Mouse (Mus musculus) intestine, embryonic 16.5 days (tissue): ENCODE data around the gene Gpalpp1. TPM values are rescaled to one million over a fixed set of nuclear protein-coding genes. Genes with fewer than 3 reads are reported as not detected.

Experiments used
- ATAC-seq: fragments of 200-750 bp; cut with Nextera tagmentation; 2 replicates; pipeline ENCODE4 v1.8.0; 2017; ENCODE audit warnings: moderate TSS enrichment, moderate library complexity
- H3K27ac ChIP-seq: fragments of 300-500 bp; sonication (generic); 2 replicates; pipeline ENCODE4 v1.5.1; 2014; ENCODE audit warnings: mild to moderate bottlenecking, low read length
- H3K27me3 ChIP-seq: fragments of 300-500 bp; sonication (generic); replicated peaks from 2 replicates; pipeline ENCODE4 v1.6.1; 2014; ENCODE audit warnings: low read length, control low read depth, mixed read lengths; ENCODE audit not compliant: control insufficient read depth, insufficient read depth
- H3K36me3 ChIP-seq: fragments of 300-500 bp; sonication (generic); 2 replicates; pipeline ENCODE4 v1.6.1; 2014; ENCODE audit warnings: low read length, control low read depth; ENCODE audit not compliant: control insufficient read depth, insufficient read depth
- H3K4me1 ChIP-seq: fragments of 300-500 bp; sonication (generic); 2 replicates; pipeline ENCODE4 v1.6.1; 2014; ENCODE audit warnings: low read length, control low read depth, mixed read lengths; ENCODE audit not compliant: control insufficient read depth, insufficient read depth
- H3K4me2 ChIP-seq: fragments of 300-500 bp; sonication (generic); 2 replicates; pipeline ENCODE4 v1.6.1; 2014; ENCODE audit warnings: low read depth, low read length, control low read depth
- H3K4me3 ChIP-seq: fragments of 300-500 bp; sonication (generic); 2 replicates; pipeline ENCODE4 v1.5.1; 2014; ENCODE audit warnings: mild to moderate bottlenecking, low read length
- H3K9ac ChIP-seq: fragments of 300-500 bp; sonication (generic); 2 replicates; pipeline ENCODE4 v1.6.1; 2014; ENCODE audit warnings: low read depth, low read length
- H3K9me3 ChIP-seq: fragments of 300-500 bp; sonication (generic); 2 replicates; pipeline ENCODE4 v1.6.1; 2016; ENCODE audit warnings: low read length, control low read depth; ENCODE audit not compliant: control insufficient read depth
- WGBS: fragments of 180-500 bp; shearing (Covaris S2); extraction: QIAGEN DNeasy Blood & Tissue Kit; methylation state at CpG from one replicate; pipeline ENCODE4 v1.1.7; 2014; 5-methylcytosine and 5-hydroxymethylcytosine counted together
- polyA plus RNA-seq: library from polyadenylated mRNA; unstranded; fragments of >200 nt; fragmentation: Nextera tagmentation; extraction: Ambion mirVana; gene quantifications from 2 replicates; pipeline ENCODE4 v1.2.1, GENCODE M21; 2015

The Gpalpp1 gene
- polyA plus RNA-seq, 1 experiment from 2014 or later, result 9.0 TPM

DNA sequence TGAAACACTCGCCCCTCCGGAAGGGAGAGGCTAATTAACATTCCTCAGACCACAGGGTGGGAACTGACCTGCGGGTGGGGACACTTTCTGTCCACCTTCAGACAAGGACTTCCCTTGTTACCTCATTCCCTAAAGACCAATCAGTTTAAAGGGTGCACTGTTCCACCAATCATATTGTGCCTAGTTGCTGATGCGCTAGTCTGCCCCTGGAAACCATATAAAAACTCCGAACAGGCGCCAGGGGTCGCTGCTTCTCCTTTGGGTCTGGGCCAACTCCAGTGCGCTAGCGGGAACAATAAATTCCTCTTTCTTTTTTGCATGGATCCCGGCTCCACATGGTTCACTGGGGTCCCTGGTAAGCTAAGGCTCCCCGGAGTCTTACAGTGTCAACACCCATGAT lies 29.1 kb downstream of the Gpalpp1 start:
- Histone ChIP-seq H3K9ac (no peak overlapping the region), H3K27me3 (no peaks in the 10 kb centered on the region), H3K4me1 (no peaks in the 10 kb centered on the region), H3K36me3 (no peaks in the 10 kb centered on the region), H3K4me2 (no peak overlapping the region), H3K27ac (no peak overlapping the region), H3K4me3 (no peak overlapping the region), H3K9me3 (no peaks in the 10 kb centered on the region)
- WGBS, result 58% methylated on average over 11 of the region's 11 CpGs
- no peak for ATAC-seq

DNA sequence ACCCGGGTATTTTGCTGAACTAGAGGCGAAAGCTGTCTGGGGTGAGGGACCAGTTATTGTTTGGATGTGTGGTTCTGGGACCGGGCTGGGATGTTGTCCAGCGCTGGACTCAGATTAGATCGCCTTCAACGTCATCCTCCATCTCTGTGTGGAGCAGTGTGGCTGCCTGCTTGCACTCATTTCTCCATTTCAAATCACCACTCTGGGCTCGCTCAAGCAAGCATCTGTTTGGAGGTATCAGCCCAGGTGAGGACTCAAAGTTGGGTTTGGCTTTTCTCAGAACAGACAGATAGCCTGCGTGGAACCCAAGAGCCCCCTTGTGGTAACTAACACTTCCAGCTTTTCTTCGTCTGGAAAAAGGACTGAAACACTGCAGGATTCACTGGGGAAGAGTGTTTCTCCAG lies 33.5 kb downstream of the Gpalpp1 start:
- no peak overlapping the region for H3K27ac ChIP-seq
- no peaks in the 10 kb centered on the region for H3K36me3 ChIP-seq
- ATAC-seq, result no peak
- H3K27me3 ChIP-seq, result no peaks in the 10 kb centered on the region
- H3K4me2 ChIP-seq, result no peak overlapping the region
- no peaks in the 10 kb centered on the region for H3K4me1 ChIP-seq
- WGBS, result 45% methylated on average over 9 of the region's 9 CpGs
- no peak overlapping the region for H3K4me3 ChIP-seq
- H3K9ac ChIP-seq, result no peak overlapping the region
- no peaks in the 10 kb centered on the region for H3K9me3 ChIP-seq

DNA sequence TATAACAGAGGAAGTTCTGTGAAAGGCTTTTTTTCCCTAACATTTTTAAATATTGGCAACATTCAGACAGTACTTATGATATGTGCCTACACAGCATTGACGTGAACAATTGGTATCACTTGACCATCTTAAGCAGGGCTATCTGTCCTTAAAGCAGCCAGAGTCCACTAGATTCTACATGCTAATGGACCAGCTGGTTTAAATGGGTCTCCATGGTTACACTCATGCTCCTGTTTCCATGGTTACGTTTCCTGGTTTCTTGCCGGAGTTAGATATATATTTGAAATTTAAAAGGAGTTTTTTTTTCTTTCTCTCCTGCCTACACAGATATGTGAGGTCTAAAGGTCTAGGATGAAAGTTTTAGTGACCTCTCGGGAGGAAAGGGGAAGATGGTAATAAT lies 34.0 kb downstream of the Gpalpp1 start:
- H3K27me3 ChIP-seq, result no peaks in the 10 kb centered on the region
- WGBS, result 59% methylated on average over 4 of the region's 4 CpGs
- H3K9me3 ChIP-seq, result no peaks in the 10 kb centered on the region
- no peak overlapping the region for H3K9ac ChIP-seq
- no peak overlapping the region for H3K4me2 ChIP-seq
- H3K4me3 ChIP-seq, result no peak overlapping the region
- no peak overlapping the region for H3K27ac ChIP-seq
- H3K4me1 ChIP-seq, result no peaks in the 10 kb centered on the region
- no peak for ATAC-seq
- no peaks in the 10 kb centered on the region for H3K36me3 ChIP-seq

DNA sequence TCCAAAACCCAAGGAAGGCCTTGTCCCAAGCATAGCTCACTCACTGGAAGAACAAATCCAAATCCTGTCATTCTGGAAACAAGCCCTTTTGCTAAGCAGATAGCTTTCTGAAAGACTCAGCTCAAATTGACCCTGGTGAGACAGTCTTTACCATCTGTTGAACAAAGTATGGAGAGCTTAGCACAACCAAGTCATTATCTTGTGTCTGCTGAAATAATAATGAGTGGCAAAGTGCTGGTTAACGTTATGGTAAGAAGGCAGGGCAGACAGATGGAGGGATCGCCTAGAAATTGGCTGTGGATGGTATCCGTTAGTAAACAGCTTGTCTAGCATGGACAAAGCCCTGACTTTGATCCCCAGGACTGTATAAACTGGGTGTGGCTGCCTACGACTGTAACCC lies 34.8 kb downstream of the Gpalpp1 start:
- no peak overlapping the region for H3K4me3 ChIP-seq
- H3K27me3 ChIP-seq, result no peaks in the 10 kb centered on the region
- no peaks in the 10 kb centered on the region for H3K4me1 ChIP-seq
- H3K9me3 ChIP-seq, result no peaks in the 10 kb centered on the region
- no peak overlapping the region for H3K9ac ChIP-seq
- 29% methylated on average over 4 of the region's 4 CpGs for WGBS
- no peak for ATAC-seq
- no peaks in the 10 kb centered on the region for H3K36me3 ChIP-seq
- H3K4me2 ChIP-seq, result no peak overlapping the region
- no peak overlapping the region for H3K27ac ChIP-seq

DNA sequence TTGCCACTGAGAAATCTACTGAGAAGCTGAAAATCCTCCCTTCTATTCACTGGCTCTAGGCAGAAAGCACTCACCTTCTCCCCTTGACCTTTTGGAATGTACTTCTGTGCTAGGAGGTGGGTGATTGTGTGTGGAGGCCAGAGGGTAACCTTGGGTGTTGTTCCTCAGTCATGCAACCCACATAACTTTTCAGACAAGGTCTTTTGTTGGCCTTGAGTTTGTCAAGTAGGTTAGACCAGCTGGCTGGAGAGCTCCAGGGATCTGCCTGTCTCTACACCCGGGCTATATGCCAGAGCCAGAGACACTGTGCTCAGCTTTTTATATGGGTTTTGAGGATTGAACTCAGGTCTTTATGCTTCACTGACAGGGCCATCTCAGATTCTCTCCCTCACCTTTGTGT lies 36.4 kb downstream of the Gpalpp1 start:
- no peak overlapping the region for H3K27ac ChIP-seq
- no peaks in the 10 kb centered on the region for H3K9me3 ChIP-seq
- 82% methylated on average over 1 of the region's 1 CpGs for WGBS
- no peaks in the 10 kb centered on the region for H3K4me1 ChIP-seq
- no peak overlapping the region for H3K4me3 ChIP-seq
- H3K4me2 ChIP-seq, result no peak overlapping the region
- H3K9ac ChIP-seq, result no peak overlapping the region
- H3K27me3 ChIP-seq, result no peaks in the 10 kb centered on the region
- no peak for ATAC-seq
- H3K36me3 ChIP-seq, result no peaks in the 10 kb centered on the region

DNA sequence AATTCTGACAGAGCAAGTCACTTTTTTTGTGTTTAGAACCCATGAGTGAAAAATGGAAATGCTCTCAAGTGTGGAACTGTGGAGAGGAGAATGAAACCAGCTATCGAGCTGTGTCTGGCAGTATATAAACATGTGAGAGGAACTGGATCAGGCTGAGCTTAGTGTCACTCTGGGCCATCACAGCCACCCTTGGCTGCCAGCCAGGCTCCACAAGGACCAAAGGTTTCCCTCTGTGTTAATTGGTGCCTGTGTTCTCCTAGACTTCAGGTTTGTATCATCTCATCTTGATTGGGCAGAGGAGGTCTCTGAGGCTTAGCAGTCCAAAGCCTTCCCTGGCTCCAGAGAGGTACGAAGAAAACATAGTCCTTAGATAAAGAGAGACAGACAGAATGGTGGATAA lies 37.9 kb downstream of the Gpalpp1 start:
- no peak overlapping the region for H3K9ac ChIP-seq
- H3K4me1 ChIP-seq, result no peaks in the 10 kb centered on the region
- no peaks in the 10 kb centered on the region for H3K27me3 ChIP-seq
- H3K9me3 ChIP-seq, result no peaks in the 10 kb centered on the region
- no peak overlapping the region for H3K4me3 ChIP-seq
- 57% methylated on average over 2 of the region's 2 CpGs for WGBS
- H3K27ac ChIP-seq, result no peak overlapping the region
- H3K4me2 ChIP-seq, result no peak overlapping the region
- no peaks in the 10 kb centered on the region for H3K36me3 ChIP-seq
- ATAC-seq, result no peak; the same call in 1 of the 2 replicates

DNA sequence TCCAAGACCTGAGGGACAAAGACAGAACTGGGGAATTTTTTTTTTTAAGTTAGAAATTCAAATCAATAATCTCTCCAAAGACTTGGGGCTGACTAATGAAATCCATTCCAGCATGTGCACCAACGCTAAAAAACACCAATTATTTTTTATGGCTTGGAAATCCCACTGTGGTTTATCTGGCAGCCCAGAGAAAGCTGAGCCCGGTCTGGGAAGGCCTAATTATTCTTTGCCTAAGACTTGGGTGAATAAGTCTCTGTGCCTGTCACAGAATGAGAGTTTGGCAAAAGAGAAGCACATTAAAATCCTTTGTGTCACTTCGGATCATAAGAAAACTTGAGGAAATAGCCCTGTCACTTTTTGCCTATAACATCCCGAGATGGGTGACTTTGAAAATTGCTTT lies 41.3 kb downstream of the Gpalpp1 start:
- ATAC-seq, result no peak
- 81% methylated on average over 4 of the region's 4 CpGs for WGBS
- no peak overlapping the region for H3K4me3 ChIP-seq
- H3K4me2 ChIP-seq, result no peak overlapping the region
- H3K9me3 ChIP-seq, result no peaks in the 10 kb centered on the region
- H3K27ac ChIP-seq, result no peak overlapping the region
- H3K9ac ChIP-seq, result no peak overlapping the region
- no peaks in the 10 kb centered on the region for H3K4me1 ChIP-seq
- no peaks in the 10 kb centered on the region for H3K36me3 ChIP-seq
- H3K27me3 ChIP-seq, result no peaks in the 10 kb centered on the region

DNA sequence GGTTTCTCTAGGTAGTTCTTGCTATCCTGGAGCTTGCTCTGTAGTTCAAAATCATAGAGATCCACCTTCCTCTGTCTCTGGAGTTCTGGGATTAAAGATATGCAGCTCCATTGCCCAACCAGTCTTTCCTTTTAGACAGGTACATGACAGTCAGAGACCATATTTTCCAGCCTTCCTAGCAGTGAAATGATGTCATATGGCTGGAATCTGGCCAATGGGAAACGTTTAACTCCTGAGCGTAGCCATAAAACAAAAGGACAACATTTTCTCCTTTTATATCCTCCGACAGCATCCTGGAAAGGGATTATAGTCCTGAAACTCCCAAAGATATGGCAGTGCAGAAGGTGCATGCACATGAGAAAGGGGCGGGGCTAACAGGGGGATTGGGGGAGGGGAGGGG lies 42.3 kb downstream of the Gpalpp1 start:
- Histone ChIP-seq H3K9me3 (no peaks in the 10 kb centered on the region), H3K4me3 (no peak overlapping the region), H3K4me1 (no peaks in the 10 kb centered on the region), H3K27ac (no peak overlapping the region), H3K36me3 (no peaks in the 10 kb centered on the region), H3K4me2 (no peak overlapping the region), H3K27me3 (no peaks in the 10 kb centered on the region), H3K9ac (no peak overlapping the region)
- 42% methylated on average over 4 of the region's 4 CpGs for WGBS
- no peak for ATAC-seq

DNA sequence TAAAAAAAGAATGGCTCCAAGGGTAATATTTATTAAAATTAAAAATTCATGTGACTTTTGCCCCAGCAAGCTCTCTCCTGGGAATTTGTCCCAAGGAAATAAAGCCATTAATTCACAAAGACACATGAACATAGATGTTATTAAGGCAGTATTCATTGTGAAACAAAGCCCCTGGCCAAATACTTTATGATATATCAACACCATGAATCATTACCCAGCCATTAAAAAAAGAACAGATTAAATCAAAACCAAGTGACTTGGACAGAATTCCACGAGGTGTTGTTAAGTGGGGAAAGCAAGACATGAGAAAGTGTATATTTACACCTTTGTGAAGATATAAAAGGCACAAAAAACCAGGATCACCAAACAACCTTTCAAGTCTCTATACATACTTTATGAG lies 43.3 kb downstream of the Gpalpp1 start:
- Histone ChIP-seq H3K27me3 (no peaks in the 10 kb centered on the region), H3K9me3 (no peaks in the 10 kb centered on the region), H3K4me2 (no peak overlapping the region), H3K4me3 (no peak overlapping the region), H3K4me1 (no peaks in the 10 kb centered on the region), H3K36me3 (no peaks in the 10 kb centered on the region), H3K9ac (no peak overlapping the region), H3K27ac (no peak overlapping the region)
- ATAC-seq, result no peak
- WGBS, result 68% methylated on average over 1 of the region's 1 CpGs

DNA sequence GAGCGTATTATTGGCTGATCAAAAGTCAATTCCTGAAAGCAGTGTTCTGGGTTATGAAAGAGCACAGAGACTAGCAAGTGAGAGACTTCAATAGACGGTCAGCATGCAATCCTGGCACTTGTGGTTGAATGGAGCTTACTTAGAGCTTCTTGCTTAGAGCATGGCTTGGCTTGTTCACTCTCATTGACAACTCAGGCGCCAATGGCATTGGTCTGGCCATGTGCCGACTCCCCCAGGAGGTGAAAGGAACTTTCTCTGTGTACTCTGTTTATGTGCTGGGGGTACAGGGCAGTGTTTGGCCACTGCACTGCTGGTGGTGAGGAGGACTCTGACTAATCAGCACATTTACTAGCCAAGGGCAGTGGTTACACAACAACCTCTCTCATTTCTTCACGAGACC lies 51.1 kb downstream of the Gpalpp1 start:
- no peaks in the 10 kb centered on the region for H3K9me3 ChIP-seq
- ATAC-seq, result no peak
- H3K27me3 ChIP-seq, result no peaks in the 10 kb centered on the region
- no peak overlapping the region for H3K9ac ChIP-seq
- no peaks in the 10 kb centered on the region for H3K36me3 ChIP-seq
- H3K4me3 ChIP-seq, result no peak overlapping the region
- no peaks in the 10 kb centered on the region for H3K4me1 ChIP-seq
- H3K27ac ChIP-seq, result no peak overlapping the region
- H3K4me2 ChIP-seq, result no peak overlapping the region
- 74% methylated on average over 5 of the region's 5 CpGs for whole genome bisulfite sequencing
